Mouse (Mus musculus) macrophage (primary cell): ENCODE results near the gene Nsl1. TPM values are rescaled to one million over a fixed set of nuclear protein-coding genes. Genes with fewer than 3 reads are reported as not detected.

Experiments used
- H3K27ac ChIP-seq: fragments of 350-480 bp; formaldehyde crosslinking; 2 replicates; pipeline ENCODE4 v1.9.0; 2021
- H3K36me3 ChIP-seq: fragments of 350-480 bp; formaldehyde crosslinking; 2 replicates; pipeline ENCODE4 v1.9.0; 2021; ENCODE audit errors: inconsistent target
- H3K4me3 ChIP-seq: fragments of 350-480 bp; formaldehyde crosslinking; 2 replicates; pipeline ENCODE4 v1.9.0; 2021; ENCODE audit errors: inconsistent target
- H3K79me2 ChIP-seq: fragments of 350-480 bp; formaldehyde crosslinking; 2 replicates; pipeline ENCODE4 v1.9.0; 2021; ENCODE audit errors: inconsistent target
- WGBS: methylation state at CpG from one replicate; pipeline ENCODE4 v1.1.7; 2026; ENCODE audit warnings: inconsistent platforms; ENCODE audit not compliant: missing documents; 5-methylcytosine and 5-hydroxymethylcytosine counted together
- polyA plus RNA-seq: library from polyadenylated mRNA; stranded (reverse); fragments of 250-400 nt; gene quantifications from 3 replicates; pipeline ENCODE4 v1.2.4, GENCODE M21; 2018; ENCODE audit warnings: inconsistent platforms

The Nsl1 gene
- polyA plus RNA-seq, 1 experiment from 2014 or later: 2.4 TPM

DNA sequence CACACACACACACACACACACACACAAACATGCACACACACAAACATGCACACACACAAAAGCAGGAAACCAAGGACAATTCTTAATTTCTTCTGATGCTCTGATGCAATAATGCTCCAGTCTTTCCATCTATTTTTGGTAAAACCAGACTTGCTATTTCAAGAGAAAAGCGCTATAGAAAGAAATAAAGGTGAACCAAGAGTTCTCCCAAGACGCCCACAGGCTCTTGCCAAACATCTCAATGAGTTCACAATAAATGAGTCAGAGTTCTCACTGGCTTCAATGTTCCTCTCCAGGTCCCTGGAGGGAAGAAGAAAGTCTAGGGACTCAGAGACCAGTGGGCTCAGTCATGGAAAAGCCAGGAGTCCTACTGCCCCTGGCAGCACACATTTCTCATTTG, 60.9 kb downstream of the Nsl1 start:
- 33% methylated on average over 2 of the region's 2 CpGs for WGBS
- Histone ChIP-seq H3K27ac (no peak overlapping the region), H3K79me2 (no peaks in the 10 kb centered on the region), H3K4me3 (no peak overlapping the region), H3K36me3 (no peaks in the 10 kb centered on the region)

- WGBS: 84% methylated on average over 4 of the region's 4 CpGs
Measured at GRCm38 (mm10) chr1:191124288-191124687, 61.5 kb downstream of the Nsl1 start.

DNA sequence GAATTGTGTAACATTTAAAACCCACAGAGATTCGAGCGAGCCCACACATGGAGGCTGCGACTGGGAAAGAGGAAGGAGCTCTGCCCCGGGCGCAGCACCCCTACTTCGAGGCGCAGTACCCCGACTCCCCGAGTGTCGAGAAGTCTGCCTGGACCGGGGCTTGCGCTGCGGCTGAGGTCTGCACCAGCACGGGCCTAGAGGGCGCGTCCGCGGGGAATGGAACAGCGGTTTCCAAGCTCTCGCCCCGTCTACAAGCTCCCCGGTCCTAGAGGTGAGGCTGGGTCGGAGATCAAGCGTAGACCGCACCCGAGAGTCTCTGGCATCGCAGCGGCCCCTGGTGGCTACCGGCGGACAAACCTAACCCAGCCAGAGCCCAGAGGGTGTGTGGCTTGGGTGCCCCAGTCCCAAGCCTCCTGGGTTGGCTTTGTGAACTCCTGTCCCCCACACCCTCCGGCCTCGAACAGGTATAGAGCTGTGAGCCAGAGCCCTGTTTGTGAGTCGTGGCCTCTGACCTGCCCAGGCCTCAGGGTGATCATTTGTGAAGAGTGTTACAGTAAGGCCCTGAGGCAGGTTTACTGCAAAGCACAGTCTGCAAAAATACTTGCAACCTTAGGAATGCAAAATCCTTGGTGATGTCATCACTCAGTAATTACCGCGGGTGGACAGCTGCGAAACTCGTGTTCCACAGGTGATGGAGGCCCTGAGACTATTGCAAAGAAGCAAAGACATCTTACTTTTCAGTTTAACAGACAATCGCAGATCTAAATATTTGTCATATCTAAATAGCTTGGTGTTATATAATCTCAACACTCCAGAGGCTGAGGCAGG, 63.2 kb downstream of the Nsl1 start:
- Histone ChIP-seq H3K27ac (0 out of 2 replicates have a peak overlapping the region, but pooled peaks have one; percentile 17), H3K36me3 (no peaks in the 10 kb centered on the region), H3K79me2 (no peaks in the 10 kb centered on the region), H3K4me3 (peak overlapping the region; percentile 7; the same call in 1 of the 2 replicates)
- 8% methylated on average over 38 of the region's 38 CpGs for WGBS

More at GRCm38 (mm10) chr1:191124288-191124687, 61.5 kb downstream of the Nsl1 start:
- Histone ChIP-seq H3K36me3 (no peaks in the 10 kb centered on the region), H3K27ac (no peak overlapping the region), H3K4me3 (no peak overlapping the region), H3K79me2 (no peaks in the 10 kb centered on the region)

GRCm38 (mm10) chr1:191131692-191132091, 68.9 kb downstream of the Nsl1 start:
- no peak overlapping the region for H3K4me3 ChIP-seq

DNA sequence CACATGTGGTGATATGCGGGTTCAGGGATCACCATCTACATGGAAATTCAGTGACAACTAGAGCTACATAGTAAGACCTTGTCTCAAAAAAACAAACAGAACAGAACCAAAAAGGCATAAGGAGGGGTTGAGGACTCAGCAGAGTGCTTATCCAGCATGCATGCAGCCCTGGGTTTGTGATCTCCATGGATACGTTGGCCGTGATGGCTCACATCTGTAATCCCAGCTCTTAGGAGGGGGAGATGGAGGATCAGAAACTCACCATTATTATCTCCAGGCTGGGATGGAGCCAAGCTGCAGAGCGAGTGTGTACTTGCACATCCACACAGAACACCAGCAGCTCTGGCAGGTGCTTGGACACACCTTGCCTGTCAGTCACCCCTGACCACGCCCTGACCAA, 69.4 kb downstream of the Nsl1 start:
- H3K36me3 ChIP-seq: no peaks in the 10 kb centered on the region
- no peak overlapping the region for H3K4me3 ChIP-seq
- H3K79me2 ChIP-seq: no peaks in the 10 kb centered on the region
- WGBS: 83% methylated on average over 5 of the region's 5 CpGs
- H3K27ac ChIP-seq: 0 out of 2 replicates have a peak overlapping the region, but pooled peaks have one; percentile 7

More at GRCm38 (mm10) chr1:191131692-191132091, 68.9 kb downstream of the Nsl1 start:
- WGBS: 71% methylated on average over 2 of the region's 2 CpGs
- 0 out of 2 replicates have a peak overlapping the region, but pooled peaks have one; percentile 7 for H3K27ac ChIP-seq
- no peaks in the 10 kb centered on the region for H3K79me2 ChIP-seq
- no peaks in the 10 kb centered on the region for H3K36me3 ChIP-seq

- H3K79me2 ChIP-seq: no peaks in the 10 kb centered on the region
- no peaks in the 10 kb centered on the region for H3K36me3 ChIP-seq
- 22% methylated on average over 5 of the region's 5 CpGs for WGBS
- H3K27ac ChIP-seq: no peak overlapping the region
- no peak overlapping the region for H3K4me3 ChIP-seq
Measured at GRCm38 (mm10) chr1:191132934-191133333, 70.1 kb downstream of the Nsl1 start.

- H3K36me3 ChIP-seq: no peaks in the 10 kb centered on the region
- no peak overlapping the region for H3K4me3 ChIP-seq
- H3K27ac ChIP-seq: no peak overlapping the region
- WGBS: 85% methylated on average over 4 of the region's 4 CpGs
- H3K79me2 ChIP-seq: no peaks in the 10 kb centered on the region
Measured at GRCm38 (mm10) chr1:191135406-191135805, 72.6 kb downstream of the Nsl1 start.

Other genes with a start within 250 kb of the Nsl1 start
- gene Rps6kc1, start 151.2 kb upstream of the Nsl1 start, polyA plus RNA-seq: 16.6 to 20.5 TPM (median 19.7 TPM) in 3 replicates
- gene Angel2, start 137.9 kb upstream of the Nsl1 start, polyA plus RNA-seq: 22.8 to 32.8 TPM (median 31.0 TPM) in 3 replicates
- gene Vash2, start 83.7 kb upstream of the Nsl1 start, polyA plus RNA-seq: 1.9 to 3.0 TPM (median 2.0 TPM) in 3 replicates
- 58.5 to 74.7 TPM (median 60.7 TPM) in 3 replicates for gene Flvcr1, start 36.9 kb upstream of the Nsl1 start, polyA plus RNA-seq
- gene Spata45, start 26.4 kb upstream of the Nsl1 start, polyA plus RNA-seq: not detected in 3 replicates
- gene Tatdn3, start 80 bp upstream of the Nsl1 start, polyA plus RNA-seq: 7.7 to 13.2 TPM (median 7.9 TPM) in 3 replicates
- gene Batf3, start 34.8 kb downstream of the Nsl1 start, polyA plus RNA-seq: 3.0 to 7.3 TPM (median 5.6 TPM) in 3 replicates
- gene Fam71a, start 101.8 kb downstream of the Nsl1 start, polyA plus RNA-seq: not detected in 3 replicates
- 201 to 678 TPM (median 211 TPM) in 3 replicates for gene Atf3, start 155.0 kb downstream of the Nsl1 start, polyA plus RNA-seq